Mouse (Mus musculus): ENCODE data around the gene Errfi1. TPM values are rescaled to one million over a fixed set of nuclear protein-coding genes. Genes with fewer than 3 reads are reported as not detected.
A peak's percentile ranks its signal among the peaks of the same experiment; 100 is the strongest.

Gene Errfi1
- polyA plus RNA-seq, 1 experiment, result 22.7 TPM

DNA sequence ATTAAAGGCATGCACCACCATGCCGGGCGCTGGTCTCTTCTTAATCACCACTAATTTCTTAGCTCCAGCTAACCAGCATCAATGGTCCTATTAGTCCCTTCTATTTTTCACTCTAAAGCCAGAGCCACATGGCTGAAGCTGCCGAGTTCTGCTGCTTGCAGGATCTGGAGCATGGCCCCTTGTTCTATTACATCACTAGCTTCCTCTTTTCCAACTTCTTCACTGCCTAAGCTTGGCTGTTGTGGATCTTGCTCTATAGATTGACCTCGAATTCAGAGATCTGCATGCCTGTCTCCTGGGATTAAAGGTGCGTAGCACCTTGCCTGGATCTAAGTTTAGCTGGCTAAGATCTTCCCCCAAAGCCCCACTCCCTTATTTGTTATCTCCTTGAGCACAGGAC is 28.9 kb downstream of the Errfi1 start:
- TF ChIP-seq CTCF (IDR thresholded peaks at IDR 0.05; ENCODE audit: borderline replicate concordance, extremely low read depth, insufficient read depth, insufficient read length) (no peak), POLR2A (IDR thresholded peaks at IDR 0.05; ENCODE audit: borderline replicate concordance, extremely low read depth, insufficient read depth, insufficient read length, poor library complexity, severe bottlenecking) (no peak)
- no peak for DNase-seq (ENCODE audit: low read depth)

DNA sequence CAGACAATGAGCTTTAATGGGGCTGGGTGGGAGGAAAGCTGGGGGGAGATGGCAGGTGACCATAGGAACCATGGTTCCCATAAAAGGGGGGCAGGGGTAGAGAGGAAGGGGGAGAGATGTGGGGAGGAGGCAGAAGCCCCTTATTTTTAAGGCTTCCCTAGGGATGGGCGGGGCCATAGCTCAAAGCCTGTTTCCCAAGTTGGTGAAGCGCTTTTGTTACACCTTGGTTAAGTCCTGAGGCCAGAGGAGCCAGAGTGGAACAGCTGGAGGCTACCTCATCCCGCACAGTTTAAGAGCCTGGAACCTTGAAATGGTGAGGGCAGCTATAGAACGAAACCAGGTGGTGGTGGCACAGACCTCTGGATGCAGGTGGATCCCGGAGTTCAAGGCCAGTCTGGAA is 34.2 kb downstream of the Errfi1 start:
- no peak for TF ChIP-seq POLR2A (IDR thresholded peaks at IDR 0.05; ENCODE audit: borderline replicate concordance, extremely low read depth, insufficient read depth, insufficient read length, poor library complexity, severe bottlenecking)
- no peak for TF ChIP-seq CTCF (IDR thresholded peaks at IDR 0.05; ENCODE audit: borderline replicate concordance, extremely low read depth, insufficient read depth, insufficient read length)
- no peak for DNase-seq (ENCODE audit: low read depth)

DNA sequence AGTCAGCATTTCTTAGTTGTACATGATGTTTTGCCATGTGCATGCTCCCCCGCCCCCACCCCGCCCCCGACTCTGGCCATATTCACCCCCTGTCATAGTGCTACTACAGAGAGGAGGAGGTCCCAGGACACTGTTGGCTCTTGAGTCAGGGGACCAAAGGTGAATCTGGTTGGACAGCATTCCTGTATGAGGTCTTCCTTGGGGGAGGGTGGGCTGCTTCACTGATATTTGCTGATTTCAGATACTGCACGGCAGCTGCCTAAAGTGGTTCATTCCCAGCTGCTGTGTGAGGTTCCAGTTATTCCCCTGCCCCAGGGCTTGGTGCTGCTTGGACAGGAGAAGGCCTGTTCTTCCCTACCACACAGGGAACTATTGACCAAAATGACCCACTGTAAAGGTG is 34.8 kb downstream of the Errfi1 start:
- TF ChIP-seq POLR2A (IDR thresholded peaks at IDR 0.05; ENCODE audit: borderline replicate concordance, extremely low read depth, insufficient read depth, insufficient read length, poor library complexity, severe bottlenecking), result no peak
- no peak for TF ChIP-seq CTCF (IDR thresholded peaks at IDR 0.05; ENCODE audit: borderline replicate concordance, extremely low read depth, insufficient read depth, insufficient read length)
- DNase-seq (ENCODE audit: low read depth), result no peak

DNA sequence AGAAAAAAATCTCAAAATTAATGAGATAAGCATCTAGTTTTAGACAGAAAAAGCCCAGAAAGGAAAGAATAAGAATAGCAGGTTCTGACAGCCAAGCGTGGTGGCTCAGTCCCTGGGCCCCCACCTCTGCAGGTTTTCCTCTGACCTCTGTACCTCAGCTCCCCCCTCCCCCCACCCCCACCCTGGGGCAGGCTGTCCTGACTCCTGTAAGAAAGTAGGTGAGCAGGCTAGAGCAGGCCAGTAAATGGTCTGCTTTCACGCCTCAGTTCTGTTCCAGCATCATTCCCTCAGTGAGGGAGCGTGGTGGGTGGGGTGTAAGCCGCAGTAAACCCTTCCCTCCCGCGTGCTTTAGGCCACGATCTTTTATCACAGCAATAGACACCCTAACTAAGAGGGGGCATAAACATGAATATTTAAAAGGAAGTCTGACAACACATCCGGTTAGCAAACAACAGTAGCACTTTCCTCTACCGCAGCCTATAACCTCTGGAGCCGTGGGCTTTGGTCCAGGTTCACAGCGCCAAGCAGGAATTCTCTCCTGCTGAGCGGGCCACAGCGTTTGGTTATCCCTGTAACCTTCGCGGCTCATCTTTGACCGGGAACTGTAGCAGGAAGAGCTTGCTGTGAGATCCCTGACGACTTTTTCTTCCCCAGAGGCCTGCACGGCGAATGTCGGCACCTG is 35.7 kb downstream of the Errfi1 start:
- no peak for TF ChIP-seq POLR2A (IDR thresholded peaks at IDR 0.05; ENCODE audit: borderline replicate concordance, extremely low read depth, insufficient read depth, insufficient read length, poor library complexity, severe bottlenecking)
- no peak for TF ChIP-seq CTCF (IDR thresholded peaks at IDR 0.05; ENCODE audit: borderline replicate concordance, extremely low read depth, insufficient read depth, insufficient read length)

DNA sequence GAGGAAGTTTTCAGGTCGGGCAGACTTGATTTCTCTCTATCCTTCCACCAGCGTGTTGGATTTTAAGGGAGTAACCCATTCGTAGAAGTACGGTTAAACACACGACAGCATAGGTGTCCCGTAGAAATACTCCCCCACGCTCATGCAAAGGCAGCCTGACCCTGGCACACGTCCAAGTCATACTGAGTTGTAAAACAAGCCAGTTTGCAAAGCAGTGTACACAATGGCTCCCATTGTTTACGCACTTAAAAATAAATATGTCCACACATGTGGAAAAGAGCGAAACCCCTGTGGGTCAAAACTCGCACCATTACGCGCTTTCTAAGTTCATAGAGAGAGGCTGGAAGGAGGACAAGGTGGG is 36.2 kb downstream of the Errfi1 start:
- TF ChIP-seq CTCF (IDR thresholded peaks at IDR 0.05; ENCODE audit: borderline replicate concordance, extremely low read depth, insufficient read depth, insufficient read length) (no peak), POLR2A (IDR thresholded peaks at IDR 0.05; ENCODE audit: borderline replicate concordance, extremely low read depth, insufficient read depth, insufficient read length, poor library complexity, severe bottlenecking) (no peak)
- DNase-seq (ENCODE audit: low read depth), result peak; percentile 32

More for the DNA sequence above, 35.7 kb downstream of the Errfi1 start:
- peak; percentile 8 for DNase-seq (ENCODE audit: low read depth)

DNA sequence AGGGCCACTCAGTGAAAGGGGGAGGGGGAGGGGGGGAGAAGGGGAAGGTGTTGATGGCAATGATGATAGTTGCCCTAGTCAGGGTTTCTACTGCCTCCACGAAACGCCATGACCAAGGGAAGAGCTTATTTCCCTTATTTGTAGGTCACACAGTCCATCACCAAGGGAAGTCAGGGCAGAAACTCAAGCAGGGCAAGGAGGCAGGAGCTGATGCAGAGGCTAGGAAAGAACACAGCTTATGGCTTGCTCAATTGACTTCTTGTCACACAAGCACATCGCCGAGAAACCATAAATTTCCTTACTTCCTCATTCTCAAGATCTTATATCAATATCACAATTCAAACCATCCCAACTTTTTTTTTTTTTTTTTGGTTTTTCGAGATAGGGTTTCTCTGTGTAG is 37.6 kb downstream of the Errfi1 start:
- no peak for TF ChIP-seq CTCF (IDR thresholded peaks at IDR 0.05; ENCODE audit: borderline replicate concordance, extremely low read depth, insufficient read depth, insufficient read length)
- no peak for TF ChIP-seq POLR2A (IDR thresholded peaks at IDR 0.05; ENCODE audit: borderline replicate concordance, extremely low read depth, insufficient read depth, insufficient read length, poor library complexity, severe bottlenecking)
- DNase-seq (ENCODE audit: low read depth), result no peak

DNA sequence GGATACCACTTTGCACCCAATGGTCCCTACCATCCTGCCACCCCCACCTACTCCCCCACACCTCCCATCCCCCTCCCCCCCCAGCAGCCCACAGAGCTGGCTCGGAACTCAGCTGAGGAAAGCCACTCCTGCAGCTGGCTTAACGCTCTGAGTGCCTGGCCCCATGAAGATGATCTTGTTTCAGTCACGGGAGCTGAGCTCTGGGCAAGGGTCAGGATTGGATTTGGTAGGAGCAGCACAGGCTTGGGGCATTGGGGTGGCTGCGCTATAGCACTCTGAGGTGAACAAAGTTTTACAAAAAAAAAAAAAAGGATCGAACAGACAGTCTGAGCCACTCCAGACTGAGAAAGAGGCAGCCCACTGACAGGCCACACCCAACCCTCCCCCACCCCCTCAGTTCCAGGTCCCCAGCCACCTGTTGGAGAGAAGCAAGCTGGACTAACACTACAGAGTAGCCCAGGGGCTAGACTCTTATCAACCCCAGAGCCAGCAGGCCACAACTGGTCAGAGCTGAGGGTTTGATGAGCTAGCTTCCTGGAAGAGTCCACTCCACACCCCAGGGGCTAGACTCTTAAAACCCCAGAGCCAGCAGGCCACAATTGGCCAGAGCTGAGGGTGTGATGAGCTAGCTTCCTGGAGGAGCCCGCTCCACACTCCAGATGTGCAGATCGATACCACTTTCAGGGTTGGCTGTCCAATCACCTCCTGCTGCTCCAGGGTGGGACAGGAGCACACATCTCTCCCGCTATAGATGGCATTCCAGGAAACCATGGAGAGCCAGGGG is 41.2 kb downstream of the Errfi1 start:
- no peak for TF ChIP-seq CTCF (IDR thresholded peaks at IDR 0.05; ENCODE audit: borderline replicate concordance, extremely low read depth, insufficient read depth, insufficient read length)
- no peak for TF ChIP-seq POLR2A (IDR thresholded peaks at IDR 0.05; ENCODE audit: borderline replicate concordance, extremely low read depth, insufficient read depth, insufficient read length, poor library complexity, severe bottlenecking)
- DNase-seq (ENCODE audit: low read depth), result no peak

DNA sequence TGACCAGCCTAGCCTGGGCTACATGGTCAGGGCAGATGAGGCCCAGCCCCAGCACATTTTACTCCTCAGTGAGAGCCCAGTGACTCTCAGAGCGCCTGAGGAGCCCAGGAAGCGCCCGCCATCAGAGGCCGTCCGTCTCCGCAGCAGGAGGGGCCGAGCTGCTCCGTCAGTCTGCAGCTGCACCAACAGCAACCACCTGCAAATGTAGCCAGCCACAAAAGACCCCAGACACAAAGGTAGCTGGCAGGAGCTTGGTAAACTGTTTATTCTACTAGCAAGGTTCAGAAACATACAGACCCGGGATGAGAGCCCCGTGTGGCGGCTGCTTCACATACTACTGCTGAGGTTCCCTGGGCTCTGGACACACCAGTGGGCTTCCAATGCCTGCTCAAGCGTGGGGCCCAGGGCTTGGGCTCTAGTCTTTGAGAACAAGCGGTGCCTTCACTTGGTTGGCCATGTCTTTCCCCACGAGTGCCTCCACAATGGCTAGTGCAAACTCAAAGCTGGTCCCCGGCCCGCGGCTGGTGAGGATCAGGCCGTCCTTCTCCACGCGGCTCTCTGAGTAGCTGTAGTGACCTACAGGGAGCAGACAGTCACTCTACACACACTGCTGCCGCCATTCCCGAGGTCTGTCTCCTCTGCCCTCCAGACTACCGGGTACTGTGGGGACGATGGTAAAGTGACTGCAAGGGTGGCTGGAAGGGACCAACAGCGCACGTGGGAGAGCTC is 43.3 kb downstream of the Errfi1 start:
- no peak for DNase-seq (ENCODE audit: low read depth)

DNA sequence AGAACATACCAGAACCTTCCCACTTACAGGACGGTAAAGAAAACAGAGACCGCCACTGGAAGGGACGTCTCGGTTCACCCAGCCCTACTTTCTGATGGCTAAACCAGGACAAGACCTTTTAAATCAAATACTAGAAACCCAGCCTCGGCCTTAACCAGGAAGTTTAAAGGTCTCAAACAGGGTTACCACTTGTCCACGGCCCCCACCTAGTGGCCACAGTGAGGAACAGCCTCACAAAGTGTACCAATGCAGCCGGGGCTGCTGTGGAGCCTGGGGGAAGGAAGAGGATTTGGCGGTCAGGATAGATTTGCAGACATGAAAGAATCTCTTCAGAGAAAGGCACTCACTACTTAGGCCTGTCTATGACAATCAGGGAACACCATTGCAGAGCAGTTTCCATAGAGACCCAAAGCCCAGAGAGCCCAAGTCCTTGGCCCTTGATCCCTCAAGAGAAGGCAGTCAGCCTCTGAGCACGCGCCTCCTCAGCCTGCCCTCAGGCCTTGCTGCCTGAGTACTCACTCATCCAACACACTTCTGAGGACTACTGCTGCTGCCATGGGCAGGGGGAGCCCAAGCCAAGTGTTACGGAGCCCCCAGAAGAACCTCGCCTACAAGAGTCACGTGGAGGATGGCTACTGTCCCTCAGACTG is 45.1 kb downstream of the Errfi1 start:
- peak; percentile 80 for DNase-seq (ENCODE audit: low read depth)
- TF ChIP-seq CTCF (IDR thresholded peaks at IDR 0.05; ENCODE audit: borderline replicate concordance, extremely low read depth, insufficient read depth, insufficient read length) (peak; percentile 88), POLR2A (IDR thresholded peaks at IDR 0.05; ENCODE audit: borderline replicate concordance, extremely low read depth, insufficient read depth, insufficient read length, poor library complexity, severe bottlenecking) (no peak)

More for the DNA sequence above, 43.3 kb downstream of the Errfi1 start:
- TF ChIP-seq CTCF (IDR thresholded peaks at IDR 0.05; ENCODE audit: borderline replicate concordance, extremely low read depth, insufficient read depth, insufficient read length), result no peak
- no peak for TF ChIP-seq POLR2A (IDR thresholded peaks at IDR 0.05; ENCODE audit: borderline replicate concordance, extremely low read depth, insufficient read depth, insufficient read length, poor library complexity, severe bottlenecking)

DNA sequence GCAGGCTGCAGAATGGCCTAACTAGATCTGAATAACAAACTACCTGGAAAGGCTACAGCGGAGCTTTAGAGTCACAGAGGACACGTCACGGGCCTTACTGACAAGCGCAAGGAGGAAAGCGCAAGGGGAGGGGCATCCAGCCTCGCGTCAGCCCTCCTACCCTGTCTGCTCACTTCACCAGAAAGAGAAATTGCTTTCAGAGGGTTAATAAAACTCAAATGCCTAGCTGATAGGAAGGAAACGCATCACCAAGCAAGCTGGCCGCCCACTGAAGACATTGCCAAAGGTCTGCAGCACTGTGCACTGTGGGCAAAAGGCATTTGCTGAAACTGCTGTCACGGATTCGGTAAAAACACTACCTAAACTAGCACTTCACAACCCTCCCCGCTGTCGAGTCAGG is 46.8 kb downstream of the Errfi1 start:
- TF ChIP-seq POLR2A (IDR thresholded peaks at IDR 0.05; ENCODE audit: borderline replicate concordance, extremely low read depth, insufficient read depth, insufficient read length, poor library complexity, severe bottlenecking) (no peak), CTCF (IDR thresholded peaks at IDR 0.05; ENCODE audit: borderline replicate concordance, extremely low read depth, insufficient read depth, insufficient read length) (no peak)

DNA sequence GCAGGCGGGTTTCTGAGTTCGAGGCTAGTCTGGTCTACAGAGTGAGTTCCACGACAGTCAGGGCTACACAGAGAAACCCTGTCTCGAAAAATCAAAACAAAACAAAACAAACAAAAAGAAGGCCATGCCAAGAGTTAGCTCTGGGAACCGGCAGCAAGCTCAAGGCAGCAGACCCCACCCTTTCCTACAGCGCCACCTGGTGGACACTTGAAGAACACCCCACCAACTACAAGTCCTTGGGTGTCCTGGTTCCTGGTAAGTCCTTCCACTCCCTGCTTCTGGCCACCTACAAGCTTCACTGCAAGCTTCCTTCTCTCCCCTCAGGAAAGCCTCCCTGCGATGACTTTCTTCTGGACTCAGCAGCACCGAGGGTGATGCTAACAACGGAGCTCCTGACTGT is 47.9 kb downstream of the Errfi1 start:
- TF ChIP-seq POLR2A (IDR thresholded peaks at IDR 0.05; ENCODE audit: borderline replicate concordance, extremely low read depth, insufficient read depth, insufficient read length, poor library complexity, severe bottlenecking) (no peak), CTCF (IDR thresholded peaks at IDR 0.05; ENCODE audit: borderline replicate concordance, extremely low read depth, insufficient read depth, insufficient read length) (peak; percentile 77)
- peak; percentile 75 for DNase-seq (ENCODE audit: low read depth)

More for the DNA sequence above, 46.8 kb downstream of the Errfi1 start:
- no peak for DNase-seq (ENCODE audit: low read depth)

Data from brain, embryonic 14.5 days (tissue).